Mouse (Mus musculus) hindbrain, embryonic 16.5 days (tissue): ENCODE measurements at regions not wholly inside any gene's neighbourhood (a gene's known extent, or its start where the extent isn't known, plus 50 kb on each side); places are given as distances from the start of the nearest gene placed in this dataset.

Experiments
- ATAC-seq: fragments of 200-750 bp; cut with Nextera tagmentation; 2 replicates; pipeline ENCODE4 v1.8.0; 2017; ENCODE audit warnings: moderate TSS enrichment, moderate library complexity
- H3K27ac ChIP-seq: fragments of 300-500 bp; sonication (generic); 2 replicates; pipeline ENCODE4 v1.5.1; 2014; ENCODE audit warnings: low read depth, mild to moderate bottlenecking, control low read depth, low read length, moderate library complexity
- H3K27me3 ChIP-seq: fragments of 300-500 bp; sonication (generic); replicated peaks from 2 replicates; pipeline ENCODE4 v1.6.1; 2014; ENCODE audit warnings: low read length; ENCODE audit not compliant: control insufficient read depth, insufficient read depth
- H3K36me3 ChIP-seq: fragments of 300-500 bp; sonication (generic); 2 replicates; pipeline ENCODE4 v1.6.1; 2014; ENCODE audit warnings: mild to moderate bottlenecking, low read length, moderate library complexity, mixed read lengths; ENCODE audit not compliant: control insufficient read depth, insufficient read depth
- H3K4me1 ChIP-seq: fragments of 300-500 bp; sonication (generic); 2 replicates; pipeline ENCODE4 v1.6.1; 2014; ENCODE audit warnings: low read depth, low read length; ENCODE audit not compliant: control insufficient read depth, insufficient read depth
- H3K4me2 ChIP-seq: fragments of 300-500 bp; sonication (generic); 2 replicates; pipeline ENCODE4 v1.6.1; 2014; ENCODE audit warnings: mild to moderate bottlenecking, low read length, control low read depth, moderate library complexity
- H3K4me3 ChIP-seq: fragments of 300-500 bp; sonication (generic); 2 replicates; pipeline ENCODE4 v1.5.1; 2014; ENCODE audit warnings: mild to moderate bottlenecking, low read length, control low read depth, moderate library complexity
- H3K9ac ChIP-seq: fragments of 300-500 bp; sonication (generic); 2 replicates; pipeline ENCODE4 v1.6.1; 2014; ENCODE audit warnings: low read depth, mild to moderate bottlenecking, control low read depth, low read length, moderate library complexity
- H3K9me3 ChIP-seq: fragments of 300-500 bp; sonication (generic); 2 replicates; pipeline ENCODE4 v1.6.1; 2014; ENCODE audit warnings: mild to moderate bottlenecking, low read length, moderate library complexity; ENCODE audit not compliant: control insufficient read depth
- WGBS: fragments of 180-500 bp; shearing (Covaris S2); extraction: QIAGEN DNeasy Blood & Tissue Kit; methylation state at CpG from one replicate; pipeline ENCODE4 v1.1.7; 2014; 5-methylcytosine and 5-hydroxymethylcytosine counted together

DNA sequence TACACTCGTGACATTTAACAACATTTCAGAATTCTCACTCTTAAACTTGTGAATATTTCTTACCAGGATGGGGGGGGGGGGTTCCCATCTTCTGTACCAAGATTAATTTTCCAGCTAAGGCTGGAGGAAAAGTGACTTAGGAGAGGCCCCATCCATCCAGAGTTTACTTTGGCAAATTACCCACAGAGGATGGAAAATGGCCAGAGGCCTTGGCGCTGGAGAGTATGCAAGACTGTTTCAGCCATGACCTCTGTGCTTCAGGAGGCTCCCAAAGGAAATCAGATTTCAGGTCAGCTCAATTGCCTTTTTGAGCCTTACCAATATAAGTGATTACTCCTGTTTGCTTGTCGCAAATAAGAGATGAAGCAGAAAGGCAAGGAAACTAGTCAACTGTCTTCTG lies 143.4 kb upstream of the F930015N05Rik start:
- Histone ChIP-seq H3K4me1 (no peaks in the 10 kb centered on the region), H3K9ac (no peak overlapping the region), H3K4me2 (no peak overlapping the region), H3K27me3 (no peaks in the 10 kb centered on the region), H3K9me3 (no peaks in the 10 kb centered on the region), H3K27ac (no peak overlapping the region), H3K4me3 (no peak overlapping the region), H3K36me3 (no peaks in the 10 kb centered on the region)
- no peak for ATAC-seq
- WGBS: 71% methylated on average over 3 of the region's 3 CpGs

GRCm38 (mm10) chr11:64586056-64586455 lies 149.6 kb upstream of the F930015N05Rik start:
- no peak for ATAC-seq
- Histone ChIP-seq H3K4me1 (no peaks in the 10 kb centered on the region), H3K4me2 (no peak overlapping the region), H3K9ac (no peak overlapping the region), H3K36me3 (no peaks in the 10 kb centered on the region), H3K9me3 (no peaks in the 10 kb centered on the region), H3K27me3 (no peaks in the 10 kb centered on the region), H3K4me3 (no peak overlapping the region), H3K27ac (no peak overlapping the region)
- 85% methylated on average over 6 of the region's 6 CpGs for WGBS

DNA sequence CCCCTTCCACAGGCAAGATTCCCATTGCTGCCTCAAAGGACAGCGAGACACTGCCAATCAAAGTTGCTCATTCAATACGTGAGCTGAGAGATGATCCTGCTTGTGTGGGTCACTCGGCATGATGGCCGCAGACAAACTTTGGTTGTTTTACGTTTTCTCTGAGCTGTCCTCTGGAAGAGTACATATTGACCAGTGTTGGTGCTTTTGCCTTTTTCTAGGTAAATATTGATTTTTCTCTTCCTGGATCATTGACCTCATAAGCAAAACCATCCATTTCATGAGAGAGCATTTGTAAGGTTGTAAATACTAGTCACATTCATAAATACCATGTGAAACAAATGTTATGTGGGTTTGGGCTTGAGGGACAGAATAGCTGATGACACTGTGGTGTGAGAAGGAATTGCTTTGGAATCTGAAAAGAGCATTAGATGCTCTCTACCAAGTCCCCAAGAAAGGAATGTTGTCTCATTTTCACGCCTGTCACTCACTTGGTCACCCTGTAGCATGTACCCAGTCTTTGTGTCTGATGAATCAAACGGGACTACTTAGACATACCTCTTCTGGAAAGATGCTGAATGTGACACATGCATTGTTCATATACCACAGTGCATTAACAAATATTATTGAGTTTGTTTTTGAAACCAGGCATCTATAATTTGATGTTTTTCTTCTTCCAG lies 150.7 kb upstream of the F930015N05Rik start:
- Histone ChIP-seq H3K4me1 (no peaks in the 10 kb centered on the region), H3K4me3 (no peak overlapping the region), H3K4me2 (no peak overlapping the region), H3K36me3 (no peaks in the 10 kb centered on the region), H3K27ac (no peak overlapping the region), H3K27me3 (no peaks in the 10 kb centered on the region), H3K9me3 (no peaks in the 10 kb centered on the region), H3K9ac (no peak overlapping the region)
- no peak for ATAC-seq
- 49% methylated on average over 7 of the region's 7 CpGs for WGBS

DNA sequence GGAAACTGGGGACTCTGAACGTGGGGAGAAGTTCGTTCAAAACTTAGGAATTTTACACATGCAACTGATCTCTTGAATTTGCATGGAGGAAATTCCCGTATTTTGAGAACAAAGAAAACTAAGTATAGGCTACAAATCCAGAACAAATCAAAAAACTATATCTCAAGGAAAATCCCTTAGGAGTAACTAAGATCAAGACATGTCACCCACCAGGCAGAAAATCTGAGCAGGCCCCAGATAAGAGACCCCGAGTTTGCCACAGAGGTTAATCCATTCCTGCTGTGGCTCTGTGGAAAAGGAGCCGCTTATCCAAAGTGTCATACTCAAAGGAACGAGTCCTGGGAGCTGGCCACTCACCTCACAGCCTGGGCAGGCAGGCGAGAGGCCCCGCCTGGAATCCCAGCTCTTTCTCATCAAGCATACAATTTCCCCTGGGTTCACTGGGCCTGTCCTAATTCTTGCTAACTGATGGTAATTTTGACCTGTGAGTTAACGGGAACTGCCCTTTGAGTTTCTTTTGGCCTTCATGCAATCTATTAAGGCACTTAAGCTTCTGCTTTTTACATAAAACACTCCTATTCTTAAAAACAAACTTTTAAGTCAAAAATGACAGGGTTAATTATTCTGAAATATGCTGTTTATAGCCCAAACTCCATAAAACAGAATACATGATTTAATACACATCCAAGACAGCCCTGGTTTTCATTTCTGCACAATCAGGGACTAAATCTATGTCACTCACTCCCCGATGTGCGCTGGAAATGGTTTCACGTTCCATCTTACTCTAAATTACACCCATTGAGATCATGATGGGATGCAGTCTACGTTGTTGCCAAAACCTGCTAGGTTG lies 151.5 kb upstream of the F930015N05Rik start:
- 36% methylated on average over 13 of the region's 13 CpGs for WGBS
- H3K27me3 ChIP-seq: no peaks in the 10 kb centered on the region

GRCm38 (mm10) chr11:64588601-64588989 lies 152.1 kb upstream of the F930015N05Rik start:
- no peak overlapping the region for H3K9ac ChIP-seq
- no peak overlapping the region for H3K4me2 ChIP-seq
- H3K9me3 ChIP-seq: no peaks in the 10 kb centered on the region
- H3K27ac ChIP-seq: no peak overlapping the region
- H3K4me3 ChIP-seq: no peak overlapping the region
- no peaks in the 10 kb centered on the region for H3K36me3 ChIP-seq
- no peaks in the 10 kb centered on the region for H3K4me1 ChIP-seq
- ATAC-seq: no peak
- 59% methylated on average over 6 of the region's 6 CpGs for WGBS
- no peaks in the 10 kb centered on the region for H3K27me3 ChIP-seq

More for the DNA sequence above, 151.5 kb upstream of the F930015N05Rik start:
- Histone ChIP-seq H3K4me2 (no peak overlapping the region), H3K9ac (no peak overlapping the region), H3K4me3 (no peak overlapping the region), H3K27ac (no peak overlapping the region), H3K4me1 (no peaks in the 10 kb centered on the region), H3K36me3 (no peaks in the 10 kb centered on the region), H3K9me3 (no peaks in the 10 kb centered on the region)
- ATAC-seq: no peak

- Histone ChIP-seq H3K4me3 (no peak overlapping the region), H3K27me3 (no peaks in the 10 kb centered on the region), H3K9me3 (no peaks in the 10 kb centered on the region), H3K36me3 (no peaks in the 10 kb centered on the region), H3K27ac (no peak overlapping the region), H3K9ac (no peak overlapping the region), H3K4me2 (no peak overlapping the region), H3K4me1 (no peaks in the 10 kb centered on the region)
- no peak for ATAC-seq
- 76% methylated on average over 7 of the region's 7 CpGs for WGBS
Observed at GRCm38 (mm10) chr11:64589026-64589425, 152.6 kb upstream of the F930015N05Rik start.

GRCm38 (mm10) chr11:64590091-64590490 lies 153.6 kb upstream of the F930015N05Rik start:
- WGBS: 89% methylated on average over 4 of the region's 4 CpGs
- Histone ChIP-seq H3K36me3 (no peaks in the 10 kb centered on the region), H3K27me3 (no peaks in the 10 kb centered on the region), H3K9me3 (no peaks in the 10 kb centered on the region), H3K4me3 (no peak overlapping the region), H3K9ac (no peak overlapping the region), H3K4me2 (no peak overlapping the region), H3K4me1 (no peaks in the 10 kb centered on the region), H3K27ac (no peak overlapping the region)
- ATAC-seq: no peak

DNA sequence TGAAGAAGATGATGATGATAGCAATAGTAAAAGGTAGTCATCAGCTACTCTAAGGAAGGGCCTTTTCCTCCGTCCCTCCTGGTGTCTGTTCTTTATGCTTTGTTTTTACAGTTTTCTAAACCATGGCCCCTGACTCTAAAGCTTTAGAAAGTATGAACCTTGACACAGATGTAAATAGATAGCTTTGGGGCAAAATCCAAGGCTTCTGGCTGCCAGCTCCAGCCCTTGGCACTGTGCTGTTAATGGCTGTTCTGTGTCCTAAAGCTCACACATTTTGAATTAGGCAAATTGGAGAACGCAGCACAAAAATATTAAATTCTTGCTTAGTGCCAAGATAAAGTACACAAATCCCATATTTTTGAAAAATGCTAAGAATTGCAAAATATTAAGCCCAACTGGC lies 155.8 kb upstream of the F930015N05Rik start:
- no peak overlapping the region for H3K4me3 ChIP-seq
- no peaks in the 10 kb centered on the region for H3K4me1 ChIP-seq
- H3K27ac ChIP-seq: no peak overlapping the region
- H3K9me3 ChIP-seq: no peaks in the 10 kb centered on the region
- H3K9ac ChIP-seq: no peak overlapping the region
- no peaks in the 10 kb centered on the region for H3K27me3 ChIP-seq
- H3K36me3 ChIP-seq: no peaks in the 10 kb centered on the region
- no peak for ATAC-seq
- WGBS: 78% methylated on average over 2 of the region's 2 CpGs
- no peak overlapping the region for H3K4me2 ChIP-seq

- Histone ChIP-seq H3K4me2 (no peak overlapping the region), H3K36me3 (no peaks in the 10 kb centered on the region), H3K27ac (no peak overlapping the region), H3K4me3 (no peak overlapping the region), H3K9me3 (no peaks in the 10 kb centered on the region), H3K9ac (no peak overlapping the region), H3K27me3 (no peaks in the 10 kb centered on the region), H3K4me1 (0 out of 2 replicates have a peak, but pooled peaks cover 3% of the 10 kb centered on the region)
- WGBS: 42% methylated on average over 4 of the region's 4 CpGs
- ATAC-seq: peak; percentile 85
Observed at GRCm38 (mm10) chr11:64597305-64597704, 160.9 kb upstream of the F930015N05Rik start.
